Mouse (Mus musculus): ENCODE measurements around the gene Sprn.

GRCm38 (mm10) chr7:140179176-140179575 is 24.5 kb upstream of the Sprn start:
- TF ChIP-seq CTCF (IDR thresholded peaks at IDR 0.05; ENCODE audit: low read depth, low read length) (no peak), POLR2A (IDR thresholded peaks at IDR 0.05; ENCODE audit: extremely low read depth, insufficient read depth, low read length) (no peak)

Measured in liver, adult 2 months (tissue).